ENCODE assay signal across 20 mouse cellular contexts in the genomic region with DNA sequence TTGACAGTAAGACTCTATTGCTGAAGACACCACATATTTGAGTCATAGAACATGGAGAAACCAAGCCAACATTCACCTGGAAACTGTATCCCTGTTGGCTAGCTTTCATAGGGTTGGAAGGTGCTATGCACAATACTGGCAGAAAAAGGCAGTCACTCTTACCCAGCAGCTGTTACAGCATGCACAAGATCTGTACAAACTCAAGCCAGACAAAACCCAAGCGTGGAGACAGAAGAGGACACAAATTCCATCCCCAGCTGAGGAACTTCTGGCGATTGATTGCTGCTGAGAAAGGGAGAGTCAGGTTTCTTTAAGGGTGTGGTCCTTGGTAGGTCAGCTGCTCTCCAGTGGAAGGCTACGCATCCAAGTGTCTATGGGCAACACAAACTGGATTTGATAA. TPM values are rescaled to one million over a fixed set of nuclear protein-coding genes. Genes with fewer than 3 reads are reported as not detected.
"Had no signal": no experiment of that assay in that cellular context is flagged by ENCODE, and none has a peak within 500 bp of the region (broad histone marks: within the 10 kb centered on the region; RNA-seq: fewer than 3 reads in every experiment).

No protein-coding gene starts in this region.

- H3K4me1 ChIP-seq: lung, embryonic 15.5 days; midbrain, embryonic 13.5 days; midbrain, embryonic 15.5 days; neural tube, embryonic 13.5 days; neural tube, embryonic 15.5 days had no signal

- H3K4me3 ChIP-seq: liver, embryonic 15.5 days; lung, embryonic 15.5 days; megakaryocyte, embryonic 14.5 days; midbrain, embryonic 13.5 days; midbrain, embryonic 15.5 days; neural tube, embryonic 13.5 days; neural tube, embryonic 15.5 days had no signal

- H3K9ac ChIP-seq: liver, embryonic 15.5 days; liver, postnatal 0 days; lung, embryonic 15.5 days; midbrain, embryonic 13.5 days; midbrain, embryonic 15.5 days; neural tube, embryonic 13.5 days; neural tube, embryonic 15.5 days had no signal

- H3K4me2 ChIP-seq: liver, embryonic 15.5 days; lung, embryonic 15.5 days; midbrain, embryonic 13.5 days; midbrain, embryonic 15.5 days; neural tube, embryonic 13.5 days; neural tube, embryonic 15.5 days had no signal

- ATAC-seq: liver, postnatal 0 days; lung, postnatal 0 days; midbrain, embryonic 13.5 days; midbrain, embryonic 15.5 days had no signal

- DNase-seq: liver, postnatal 0 days; lung, adult 2 months; lung, postnatal 14 days; lung, postnatal 36 days; right cerebral cortex, postnatal 14 days; thymus, adult 18-20 months; thymus, postnatal 14 days; thymus, postnatal 36 days had no signal

- H3K27me3 ChIP-seq: liver, embryonic 15.5 days; lung, embryonic 15.5 days; megakaryocyte, embryonic 14.5 days; midbrain, embryonic 13.5 days; midbrain, embryonic 15.5 days; neural tube, embryonic 13.5 days; neural tube, embryonic 15.5 days had no signal

- H3K9me3 ChIP-seq: liver, embryonic 15.5 days; lung, embryonic 15.5 days; megakaryocyte, embryonic 14.5 days; midbrain, embryonic 13.5 days; midbrain, embryonic 15.5 days; neural tube, embryonic 13.5 days; neural tube, embryonic 15.5 days had no signal

- H3K27ac ChIP-seq: liver, embryonic 15.5 days; lung, embryonic 15.5 days; macrophage; midbrain, embryonic 13.5 days; midbrain, embryonic 15.5 days; neural tube, embryonic 13.5 days; neural tube, embryonic 15.5 days had no signal

- H3K36me3 ChIP-seq: liver, embryonic 15.5 days; midbrain, embryonic 15.5 days had no signal

RNA-seq across cellular contexts. Expression of a gene that starts 39.4 kb away (rescaled TPM):
- total RNA-seq: megakaryocyte progenitor cell, adult 5-6 weeks; monocyte, adult 5-6 weeks had no signal
- polyA plus RNA-seq: liver, embryonic 15.5 days; macrophage; neural tube, embryonic 11.5 days; neural tube, embryonic 13.5 days had no signal
